Mouse (Mus musculus): ENCODE data around the gene BC024978.
A peak's percentile ranks its signal among the peaks of the same experiment; 100 is the strongest.
"Not testable (repeated sequence)": the region's sequence is repeated elsewhere in the genome, so short reads cannot be mapped to it uniquely, and the experiment has no call there.

BC024978 gene

DNA sequence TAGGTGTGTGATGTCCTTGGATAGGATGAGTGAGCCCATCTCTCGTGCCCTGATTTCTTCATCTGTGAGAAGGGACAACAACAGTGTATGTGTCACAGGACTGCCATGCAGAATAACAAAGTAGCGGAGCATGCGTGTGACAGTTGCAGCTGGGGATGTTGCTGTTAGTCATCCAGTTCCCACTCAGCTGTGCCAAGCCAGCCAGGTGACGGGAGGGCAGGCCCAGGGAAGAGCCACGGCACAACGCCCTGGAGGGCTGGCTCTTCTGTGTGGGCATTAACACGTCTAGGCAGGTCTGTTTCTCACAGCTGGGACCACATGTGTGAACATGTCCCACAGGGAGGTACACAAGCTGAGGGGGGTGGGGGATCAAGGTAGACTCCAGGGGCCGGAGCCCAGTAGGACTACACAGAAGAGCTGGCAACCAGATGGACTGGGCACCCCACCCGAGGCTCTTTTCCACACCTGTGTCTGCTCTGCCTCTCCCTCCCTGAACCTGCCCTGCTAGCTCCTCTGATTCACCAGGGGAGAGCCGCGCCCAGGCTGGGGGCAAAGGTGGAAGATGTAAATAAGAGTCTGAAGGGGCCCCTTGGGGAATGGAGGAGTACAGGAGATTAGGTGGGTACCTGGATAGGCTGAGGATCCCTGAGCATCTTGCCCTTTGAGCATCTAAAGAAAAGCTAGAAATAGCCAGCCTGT lies 29.4 kb downstream of the BC024978 start:
- no peak for DNase-seq

DNA sequence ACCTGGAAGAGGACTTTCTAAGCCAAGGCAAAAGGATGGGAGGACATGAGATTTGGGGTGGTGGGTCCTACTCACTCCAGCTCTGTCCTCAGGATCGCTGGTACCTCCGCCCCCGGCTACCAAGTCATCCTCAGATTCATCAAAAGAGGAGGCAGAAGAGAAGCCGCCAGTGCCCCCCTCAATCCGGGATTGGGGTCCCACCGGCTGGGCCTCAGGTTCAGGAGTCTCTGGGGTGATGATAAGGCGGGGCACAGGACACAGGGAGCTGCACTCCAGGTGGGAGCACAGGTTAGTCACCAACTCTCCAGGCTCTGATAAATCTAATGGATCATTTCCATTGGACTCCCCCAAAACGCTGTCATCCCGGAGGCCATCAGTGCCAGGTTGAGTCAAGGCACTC lies 31.7 kb downstream of the BC024978 start:
- no peak for DNase-seq

DNA sequence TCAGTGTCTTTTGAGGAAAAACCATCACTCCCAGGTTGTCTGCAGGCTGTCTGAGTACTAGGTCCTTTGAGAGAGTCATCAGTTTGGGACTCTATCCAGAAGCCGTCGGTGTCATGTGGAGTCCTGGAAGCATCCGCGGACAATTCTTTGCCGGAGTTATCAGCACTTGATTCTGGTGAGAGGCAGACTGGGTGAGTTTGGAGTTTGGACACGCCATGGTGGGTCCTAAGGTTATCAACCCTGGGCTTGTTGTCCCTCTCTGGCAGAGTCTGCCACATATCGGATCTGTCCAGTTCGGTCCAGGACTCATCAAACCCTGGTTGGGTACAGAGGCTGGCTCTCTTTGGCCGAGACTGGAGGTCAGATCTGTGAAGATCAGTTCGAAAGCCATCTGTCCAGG lies 32.1 kb downstream of the BC024978 start:
- peak; percentile 42 to 66 for DNase-seq

DNA sequence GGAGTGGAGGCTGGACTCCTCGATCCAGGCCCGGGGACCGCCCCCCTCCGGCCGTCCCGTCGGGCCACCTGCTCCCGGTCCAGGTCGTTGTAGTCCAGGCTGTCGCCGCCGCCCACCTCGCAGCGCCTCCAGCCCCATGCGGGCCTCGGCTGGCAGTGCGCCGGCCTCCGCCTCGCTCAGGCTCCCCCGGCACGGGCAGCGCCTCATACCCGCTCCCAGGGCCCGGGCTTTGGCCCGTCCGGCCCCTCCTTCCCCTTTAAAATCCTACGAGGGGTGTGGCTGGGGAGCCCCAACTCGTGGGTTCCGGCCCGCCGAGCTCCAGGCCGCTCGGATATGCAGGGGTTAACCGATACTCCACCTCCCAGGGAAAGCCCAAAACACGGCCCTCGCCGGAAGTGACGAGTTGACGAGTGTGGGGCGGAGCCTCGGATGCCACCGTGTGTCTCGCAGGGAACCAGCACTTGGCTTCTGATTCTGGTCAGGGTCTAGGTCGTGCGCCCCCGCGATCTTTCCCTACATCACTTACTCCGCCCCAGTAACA lies 32.8 kb downstream of the BC024978 start, which contains the start of gene Itpkc:
Gene Itpkc, minus strand, starts transcription at position 381 of the 541 bp plus-strand sequence.
- DNase-seq, result peak; percentile 85 to 86

DNA sequence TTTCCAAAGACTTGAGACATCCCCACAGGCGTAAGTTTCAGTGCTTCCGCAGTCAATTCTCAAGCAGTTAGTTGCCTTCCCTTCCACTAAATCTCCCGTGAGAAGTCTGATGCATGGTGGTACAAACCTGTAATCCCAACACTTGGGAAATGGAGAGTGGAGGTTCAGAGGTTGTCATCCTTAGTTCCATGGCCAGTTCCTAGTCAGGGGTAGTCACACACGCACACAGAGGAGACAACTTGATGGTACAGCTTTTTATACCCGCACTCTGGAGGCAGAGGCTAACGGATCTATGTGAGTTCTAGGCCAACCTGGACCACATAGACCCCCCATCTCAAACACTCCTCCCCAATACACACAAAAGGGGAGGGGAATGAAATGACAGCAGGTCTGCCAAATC lies 33.3 kb downstream of the BC024978 start:
- no peak for DNase-seq

DNA sequence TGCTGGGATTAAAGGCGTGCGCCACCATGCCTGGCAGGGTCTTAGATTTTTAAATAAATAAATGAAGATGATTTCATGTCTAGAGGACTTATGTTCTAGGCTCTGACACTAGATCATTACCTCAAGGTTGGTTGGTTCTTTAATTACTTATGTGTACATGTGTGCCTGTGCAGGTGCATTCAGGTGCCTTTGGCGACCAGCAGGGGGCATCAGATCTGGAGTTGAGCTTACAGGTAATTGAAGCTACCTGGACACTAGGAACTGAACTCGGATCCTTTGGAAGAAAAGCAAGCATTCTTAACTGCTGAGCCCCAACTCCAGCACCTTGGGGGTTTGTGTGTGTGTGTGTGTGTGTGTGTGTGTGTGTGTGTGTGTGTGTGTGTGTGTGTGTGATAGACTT lies 35.2 kb downstream of the BC024978 start:
- DNase-seq, result no peak

DNA sequence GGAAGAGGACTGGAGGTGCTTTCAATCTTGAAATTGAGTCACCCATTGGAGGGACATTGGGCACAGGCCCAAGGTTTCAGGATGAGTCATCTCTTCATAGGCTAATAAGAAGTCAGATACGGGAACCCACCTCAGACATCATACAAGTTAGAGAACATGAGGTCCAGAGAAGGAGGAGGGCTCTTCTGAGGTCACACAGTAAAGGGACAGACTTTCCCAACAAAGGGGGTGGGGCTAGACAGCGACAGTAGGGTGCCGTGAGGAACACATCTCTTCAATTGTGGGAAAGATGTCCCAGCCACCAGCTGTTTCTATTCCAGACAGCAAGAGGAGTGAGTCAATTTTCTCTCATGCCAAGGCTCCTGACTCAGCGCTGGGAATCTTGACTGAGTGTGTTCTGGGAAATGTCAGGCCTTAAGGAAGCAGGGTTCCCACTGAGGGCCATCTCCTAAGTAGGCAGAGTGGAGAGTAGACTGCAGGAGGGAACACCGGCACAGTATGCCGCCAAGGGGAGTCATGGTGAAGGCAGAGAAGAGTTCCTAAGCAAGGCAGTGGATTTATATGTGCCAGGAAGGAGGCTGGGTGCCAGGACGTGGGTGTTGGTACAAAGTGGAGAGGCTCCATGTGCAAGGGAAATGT lies 36.2 kb downstream of the BC024978 start:
- DNase-seq, result no peak

DNA sequence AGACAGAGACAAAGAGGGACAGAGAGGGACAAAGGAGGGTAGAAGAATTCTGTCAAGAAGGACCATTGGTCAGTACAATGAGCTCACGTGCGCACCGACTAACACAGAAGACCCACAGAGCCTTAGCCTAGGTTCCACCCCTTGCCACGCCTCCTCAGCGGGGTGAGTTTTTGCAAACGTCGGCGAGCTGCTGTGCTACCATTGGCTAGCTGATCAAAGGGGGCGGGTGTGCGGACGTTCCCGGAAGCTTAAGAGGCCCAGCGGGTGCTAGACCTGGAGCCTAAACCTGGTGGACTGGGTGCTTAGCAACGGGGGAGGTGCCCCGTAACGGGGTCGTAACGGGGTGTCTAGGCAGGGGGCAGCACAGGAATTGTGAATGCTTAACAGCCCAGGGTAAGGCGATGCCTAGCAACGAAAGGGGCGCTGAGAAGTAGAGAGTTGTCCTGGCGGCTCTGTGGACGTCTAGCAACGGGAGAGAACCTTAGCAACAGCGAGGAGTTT lies 37.2 kb downstream of the BC024978 start, which contains the start of gene Coq8b:
Gene Coq8b, plus strand, starts transcription at position 243 of the 501 bp plus-strand sequence.
- peak; percentile 87 to 88 for DNase-seq

DNA sequence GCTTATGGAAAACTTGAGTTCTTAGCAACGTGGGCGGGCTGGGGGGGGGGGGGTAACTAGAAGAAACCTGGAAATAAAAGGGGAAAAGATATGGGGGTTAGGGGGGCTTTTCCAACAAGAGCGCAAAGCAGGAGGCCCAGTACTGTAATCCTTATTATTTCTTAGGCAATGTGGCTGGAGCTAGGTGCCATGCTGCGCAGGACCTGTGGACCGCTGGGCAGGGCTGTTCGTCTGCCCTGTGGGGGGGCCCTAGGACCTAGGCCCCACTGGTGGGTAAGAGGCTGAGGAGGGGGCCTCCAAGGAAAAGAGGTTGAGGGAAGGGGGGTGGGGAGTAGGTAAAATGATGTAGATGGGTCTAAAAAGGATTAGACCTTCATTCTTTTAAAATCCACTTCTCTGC lies 37.7 kb downstream of the BC024978 start:
- DNase-seq, result no peak

DNA sequence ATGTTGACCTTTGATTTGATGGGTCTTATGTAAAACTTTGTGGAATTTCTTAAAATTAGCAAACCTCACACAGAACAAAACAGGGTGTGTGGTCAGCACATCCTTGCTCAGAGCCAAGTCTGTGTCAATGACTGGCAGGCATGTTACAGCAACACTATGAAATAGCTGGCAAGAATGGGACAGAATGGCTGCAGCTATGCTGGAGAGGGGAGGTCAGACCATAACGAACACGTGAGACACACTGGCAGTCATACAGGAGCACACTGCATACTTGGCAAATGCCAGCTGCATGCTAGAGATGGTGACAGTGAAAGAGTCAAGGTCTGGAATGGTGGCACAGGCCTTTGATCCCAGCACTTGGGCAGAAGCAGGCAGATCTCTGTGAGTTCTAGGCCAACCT lies 40.1 kb downstream of the BC024978 start:
- no peak for DNase-seq

DNA sequence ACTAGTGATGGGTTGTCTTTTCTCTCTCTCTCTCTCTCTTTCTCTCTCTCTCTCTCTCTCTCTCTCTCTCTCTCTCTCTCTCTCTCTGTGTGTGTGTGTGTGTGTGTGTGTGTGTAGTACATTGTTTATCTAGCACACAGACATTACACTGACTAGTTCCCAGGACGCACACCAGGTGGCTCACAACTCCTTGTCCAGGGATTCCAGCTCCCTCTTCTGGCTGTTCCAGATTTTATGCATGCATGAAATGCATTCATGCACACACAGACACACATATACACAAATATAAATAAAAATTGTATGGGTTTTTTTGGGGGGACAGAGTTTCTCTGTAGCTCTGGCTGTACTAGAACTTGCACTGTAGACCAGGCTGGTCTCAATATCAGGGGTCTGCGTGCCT lies 41.9 kb downstream of the BC024978 start:
- no peak for DNase-seq

DNA sequence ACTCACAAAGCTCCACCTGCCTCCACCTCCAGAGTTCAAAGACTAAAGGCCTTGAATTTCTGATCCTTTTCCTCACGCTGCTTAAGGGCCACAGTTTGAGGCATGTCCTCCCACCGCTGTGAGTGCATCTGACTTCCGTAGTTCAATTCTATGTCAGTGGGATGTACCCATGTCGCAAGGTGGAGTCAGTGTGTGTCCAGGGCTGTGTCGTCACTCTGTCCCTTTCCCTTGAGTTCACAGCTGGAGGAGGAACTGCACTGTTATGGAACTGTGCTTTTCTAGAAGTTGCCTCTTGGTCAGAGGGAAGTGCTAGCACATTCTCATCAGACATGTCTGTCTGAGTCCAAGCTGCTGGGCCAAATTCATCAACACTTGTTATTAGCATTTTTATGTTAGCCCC lies 43.0 kb downstream of the BC024978 start:
- no peak for DNase-seq

DNA sequence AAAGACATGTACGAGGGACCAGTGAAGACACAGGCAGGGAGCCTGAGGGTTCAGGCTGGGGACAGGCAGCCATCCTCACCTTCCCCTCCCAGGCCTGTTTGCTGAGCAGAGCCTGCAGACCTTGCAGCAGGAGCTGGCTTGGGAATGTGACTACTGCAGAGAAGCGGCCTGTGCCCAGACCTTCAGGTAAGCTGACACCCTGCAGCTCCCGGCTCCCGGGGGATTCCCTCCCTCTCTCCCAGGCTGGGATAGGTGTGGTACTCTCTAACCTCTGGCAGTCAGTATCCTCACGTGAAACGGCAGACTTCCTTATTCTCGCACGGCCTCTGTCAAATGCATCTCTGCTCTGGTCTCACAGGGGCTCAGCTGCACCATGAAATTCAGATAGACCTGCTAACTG lies 47.6 kb downstream of the BC024978 start:
- DNase-seq, result no peak

DNA sequence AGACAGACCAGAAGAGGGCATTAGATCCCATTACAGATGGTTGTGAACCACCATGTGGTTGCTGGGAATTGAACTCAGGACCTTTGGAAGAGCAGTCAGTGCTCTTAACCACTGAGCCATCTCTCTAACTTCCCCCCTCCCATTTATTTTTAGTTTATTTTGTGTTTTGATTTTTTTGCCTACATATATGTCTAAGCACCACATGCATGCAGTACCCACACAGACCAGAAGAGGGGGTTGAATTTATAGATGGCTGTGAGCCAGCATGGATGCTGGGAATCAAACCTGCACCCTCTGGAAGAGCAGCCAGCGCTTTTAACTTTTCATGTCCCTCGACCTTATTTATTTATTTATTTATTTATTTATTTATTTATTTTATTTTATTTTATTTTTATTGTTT lies 48.5 kb downstream of the BC024978 start:
- DNase-seq, result not testable (repeated sequence)

DNA sequence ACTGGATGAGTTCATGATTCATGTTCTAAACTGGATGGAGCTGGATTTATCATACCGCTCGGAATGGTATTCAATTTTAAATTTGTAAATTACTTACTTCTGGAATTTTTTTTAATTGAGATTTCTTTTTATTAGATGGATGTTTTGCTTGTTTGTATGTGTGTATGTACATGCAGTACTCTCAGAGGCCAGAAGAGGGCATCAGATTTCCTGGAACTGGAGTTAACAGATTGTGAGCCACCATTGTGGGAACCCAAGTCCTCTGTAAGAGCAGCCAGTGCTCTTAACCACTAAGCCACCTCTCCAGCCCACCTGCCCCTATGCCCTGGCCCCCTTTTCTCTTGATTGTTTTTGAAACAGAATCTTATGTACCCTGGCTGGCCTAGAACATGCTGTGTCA lies 53.6 kb downstream of the BC024978 start:
- DNase-seq, result peak in 1 of 2 experiments; percentile 49

DNA sequence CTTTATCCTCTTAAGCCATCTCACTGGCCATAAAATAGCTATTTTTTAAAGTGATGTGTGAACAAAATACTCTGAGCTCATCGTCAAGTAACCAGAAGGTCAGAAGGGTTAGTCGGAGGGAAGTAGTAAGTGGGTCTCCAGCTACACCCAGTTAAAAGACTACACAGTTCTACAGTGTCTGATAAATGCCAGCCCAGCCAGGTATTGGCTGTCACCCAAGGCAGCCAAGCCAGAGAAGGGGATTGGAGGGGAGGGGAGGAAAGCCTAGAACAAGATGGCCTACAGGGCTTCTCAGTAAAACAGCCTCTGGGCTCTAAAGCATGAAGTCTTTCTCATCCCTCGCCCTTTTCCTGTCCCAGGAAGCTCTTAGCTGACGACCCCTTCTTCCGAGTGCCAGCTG lies 54.3 kb downstream of the BC024978 start:
- DNase-seq, result no peak

DNA sequence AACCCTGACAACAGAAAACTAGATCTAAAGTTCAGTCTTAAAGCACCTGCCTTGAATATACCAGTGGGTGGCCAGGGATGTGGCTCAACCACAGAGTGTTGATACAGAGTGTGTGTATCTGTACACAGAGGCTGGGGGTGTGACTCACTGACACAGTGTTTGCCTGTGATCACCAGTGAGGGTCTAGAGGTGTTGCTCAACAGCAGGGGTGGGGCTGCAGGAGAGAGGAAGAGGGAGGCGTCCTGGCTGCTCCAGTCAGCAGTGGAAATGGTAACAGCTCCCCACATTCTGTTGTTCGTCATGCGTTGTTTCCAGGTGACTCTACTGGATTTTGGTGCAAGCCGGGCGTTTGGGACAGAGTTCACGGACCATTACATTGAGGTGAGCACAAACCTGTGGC lies 56.4 kb downstream of the BC024978 start:
- DNase-seq, result no peak

DNA sequence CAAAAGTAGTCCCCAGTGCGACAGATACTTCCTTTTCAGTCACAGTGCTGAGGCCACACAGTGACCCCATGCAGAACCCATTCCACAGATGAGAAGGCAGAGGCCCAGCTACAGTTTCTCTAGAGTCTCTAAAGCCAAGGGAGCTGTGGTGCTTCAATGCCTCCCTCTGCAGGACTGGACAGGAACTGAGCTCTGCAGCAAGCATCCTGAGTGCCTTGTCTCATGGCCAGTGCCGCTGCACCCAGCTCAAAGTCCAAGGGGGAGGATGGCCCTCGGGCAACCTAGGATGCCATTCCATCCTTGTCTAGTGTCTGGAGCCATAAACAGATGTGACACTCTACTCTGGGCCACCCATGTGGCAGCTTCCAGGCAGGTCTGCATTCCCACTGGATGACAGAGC lies 60.1 kb downstream of the BC024978 start:
- peak in 1 of 2 experiments; percentile 47 for DNase-seq

DNA sequence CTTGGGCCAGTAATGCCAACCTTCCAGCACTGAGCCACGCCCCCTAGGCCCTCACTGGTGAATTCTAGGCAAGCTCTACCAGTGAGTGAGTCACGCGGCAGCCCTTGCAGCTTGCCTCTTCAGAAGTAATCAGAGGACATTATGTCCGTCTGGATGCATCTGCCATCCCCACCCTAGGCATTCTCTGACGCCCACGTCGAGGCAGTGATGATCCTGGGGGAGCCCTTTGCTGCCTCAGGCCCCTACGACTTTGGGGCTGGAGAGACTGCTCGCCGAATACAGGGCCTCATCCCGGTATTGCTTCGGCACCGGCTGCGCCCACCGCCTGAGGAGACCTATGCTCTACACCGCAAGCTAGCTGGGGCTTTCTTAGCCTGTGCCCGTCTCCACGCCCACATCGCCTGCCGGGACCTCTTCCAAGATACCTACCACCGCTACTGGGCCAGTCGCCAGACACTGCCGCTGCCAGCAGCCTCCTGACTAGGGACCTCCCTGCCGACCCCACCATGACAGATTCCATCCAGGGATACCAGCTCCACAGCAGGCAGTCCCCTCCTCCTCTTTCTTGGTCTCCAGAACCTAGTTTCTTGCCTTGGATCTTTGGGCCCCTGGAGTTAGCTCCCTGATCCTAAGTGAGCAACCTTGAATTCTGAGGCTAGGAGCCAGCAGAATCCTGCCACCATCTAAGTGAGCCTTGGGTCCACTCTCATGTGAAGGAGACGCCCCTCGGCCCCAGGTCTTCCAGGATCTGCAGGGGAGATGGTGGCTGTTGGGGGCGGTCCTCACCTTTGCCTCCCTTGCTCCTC lies 61.7 kb downstream of the BC024978 start:
- DNase-seq, result peak; percentile 76

DNA sequence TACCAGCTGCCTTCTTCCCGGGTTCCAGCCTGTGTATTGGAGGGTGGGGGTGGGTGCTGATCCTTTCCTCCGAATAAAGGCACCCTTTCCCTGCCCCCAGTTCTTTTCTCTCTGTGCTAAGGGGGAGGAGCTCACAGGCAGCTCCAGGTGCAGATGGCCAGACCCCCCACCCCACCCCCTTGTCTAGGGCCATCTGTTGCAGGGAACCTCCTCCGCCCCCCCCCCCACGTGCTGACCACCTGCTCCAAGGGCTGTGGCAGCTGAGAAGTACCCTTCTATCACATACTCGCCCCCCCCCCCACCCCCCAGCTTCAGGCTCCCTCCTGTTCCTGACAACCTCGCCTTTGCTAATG lies 62.2 kb downstream of the BC024978 start:
- peak in 1 of 2 experiments; percentile 58 for DNase-seq

DNA sequence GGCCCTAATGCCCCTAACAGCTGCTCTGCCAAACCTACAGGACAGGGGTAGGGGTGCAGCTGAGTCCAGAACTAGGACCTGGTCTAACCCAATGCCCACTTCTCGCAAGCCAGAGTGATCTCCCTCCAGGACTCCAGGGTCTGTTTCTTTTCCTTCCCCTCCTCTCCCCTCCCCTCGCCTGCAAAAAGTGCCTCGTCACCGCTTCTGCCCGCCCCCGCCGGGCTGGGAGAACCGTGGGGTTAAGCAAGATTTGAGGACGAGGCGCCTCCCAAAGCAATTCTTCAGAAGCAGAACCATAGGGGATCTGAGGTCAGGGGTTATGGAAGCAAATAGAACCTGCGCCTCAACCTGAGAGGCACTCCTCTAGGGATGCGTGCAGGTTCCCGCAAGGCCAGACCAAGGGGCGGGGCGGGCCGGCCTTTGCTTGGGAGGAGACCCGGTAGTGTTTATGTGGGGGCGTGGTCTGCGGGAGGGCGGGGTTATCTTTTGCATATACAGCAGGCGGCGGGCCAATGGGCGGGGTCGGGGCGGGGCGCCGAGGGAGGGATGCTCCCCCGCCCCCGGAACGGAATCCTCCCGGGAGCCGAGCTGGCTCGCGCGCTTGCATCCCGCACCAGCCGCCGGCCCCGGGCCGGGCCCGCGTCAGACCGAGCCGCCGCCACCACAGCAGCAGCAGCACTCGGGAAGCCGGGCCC lies 62.8 kb downstream of the BC024978 start, which contains the start of gene Numbl:
Gene Numbl, plus strand, starts transcription at position 229 of the 695 bp plus-strand sequence.
- peak; percentile 95 to 97 for DNase-seq

DNA sequence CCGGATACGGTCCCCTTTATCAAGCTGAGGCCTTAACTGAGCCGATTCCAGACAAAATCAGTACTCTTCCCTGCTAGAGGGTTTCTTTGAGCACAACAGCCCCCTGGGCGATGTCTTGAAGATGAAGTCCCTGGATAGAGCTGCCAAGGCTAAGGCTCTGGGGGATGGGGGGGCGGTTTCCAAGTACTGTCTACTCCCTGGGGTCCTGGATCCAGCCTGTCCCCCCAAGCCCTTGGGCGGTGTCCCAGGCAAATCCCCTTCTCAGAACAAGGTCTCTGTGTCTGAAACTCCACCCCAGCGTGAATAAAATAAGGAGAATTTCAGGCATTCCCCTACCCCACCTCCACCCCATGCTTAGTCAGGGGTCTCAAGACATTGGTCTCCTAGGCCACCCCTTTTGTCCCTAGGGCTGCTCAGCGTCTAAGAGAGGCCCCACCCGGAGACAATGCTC lies 63.7 kb downstream of the BC024978 start:
- peak; percentile 28 to 31 for DNase-seq

Data from cerebellum, postnatal 36 days (tissue).